Mouse (Mus musculus): Measurements from ENCODE around the gene Adm2.

The Adm2 gene

GRCm38 (mm10) chr15:89309962-89310498, 12.5 kb upstream of the Adm2 start:
- peak; percentile 89 for DNase-seq (ENCODE audit: low read depth, low spot score)

- DNase-seq (ENCODE audit: low read depth, low spot score) = no peak
Observed at GRCm38 (mm10) chr15:89313359-89313758, 9.2 kb upstream of the Adm2 start.

GRCm38 (mm10) chr15:89314107-89314506, 8.4 kb upstream of the Adm2 start:
- DNase-seq (ENCODE audit: low read depth, low spot score) = no peak

- no peak for DNase-seq (ENCODE audit: low read depth, low spot score)
Observed at GRCm38 (mm10) chr15:89314511-89315189, 7.9 kb upstream of the Adm2 start.

- peak; percentile 97 for DNase-seq (ENCODE audit: low read depth, low spot score)
Observed at GRCm38 (mm10) chr15:89315190-89315731, 7.3 kb upstream of the Adm2 start, which contains the start of gene Sbf1. Gene Sbf1, minus strand, starts transcription at chr15:89315311.

GRCm38 (mm10) chr15:89316146-89316545, 6.4 kb upstream of the Adm2 start:
- DNase-seq (ENCODE audit: low read depth, low spot score) = peak; percentile 68

- no peak for DNase-seq (ENCODE audit: low read depth, low spot score)
Observed at GRCm38 (mm10) chr15:89321264-89321663, 1.3 kb upstream of the Adm2 start.

GRCm38 (mm10) chr15:89323656-89324055, 1.1 kb downstream of the Adm2 start:
- DNase-seq (ENCODE audit: low read depth, low spot score) = no peak

GRCm38 (mm10) chr15:89326441-89326840, 3.9 kb downstream of the Adm2 start:
- no peak for DNase-seq (ENCODE audit: low read depth, low spot score)

- no peak for DNase-seq (ENCODE audit: low read depth, low spot score)
Observed at GRCm38 (mm10) chr15:89334271-89334670, 11.8 kb downstream of the Adm2 start, which contains the start of gene Miox. Gene Miox, plus strand, starts transcription at chr15:89334398.

- DNase-seq (ENCODE audit: low read depth, low spot score) = no peak
Observed at GRCm38 (mm10) chr15:89334774-89335537, 12.4 kb downstream of the Adm2 start.

- no peak for DNase-seq (ENCODE audit: low read depth, low spot score)
Observed at GRCm38 (mm10) chr15:89336422-89336821, 13.9 kb downstream of the Adm2 start.

- DNase-seq (ENCODE audit: low read depth, low spot score) = peak; percentile 84
Observed at GRCm38 (mm10) chr15:89339696-89340095, 17.2 kb downstream of the Adm2 start.

- DNase-seq (ENCODE audit: low read depth, low spot score) = peak; percentile 49
Observed at GRCm38 (mm10) chr15:89340136-89340535, 17.6 kb downstream of the Adm2 start.

GRCm38 (mm10) chr15:89341678-89342077, 19.2 kb downstream of the Adm2 start:
- DNase-seq (ENCODE audit: low read depth, low spot score) = no peak

GRCm38 (mm10) chr15:89343325-89343724, 20.8 kb downstream of the Adm2 start:
- no peak for DNase-seq (ENCODE audit: low read depth, low spot score)

GRCm38 (mm10) chr15:89350447-89350846, 27.9 kb downstream of the Adm2 start:
- DNase-seq (ENCODE audit: low read depth, low spot score) = no peak

- no peak for DNase-seq (ENCODE audit: low read depth, low spot score)
Observed at GRCm38 (mm10) chr15:89351302-89351701, 28.8 kb downstream of the Adm2 start.

- DNase-seq (ENCODE audit: low read depth, low spot score) = no peak
Observed at GRCm38 (mm10) chr15:89352054-89352453, 29.5 kb downstream of the Adm2 start.

- DNase-seq (ENCODE audit: low read depth, low spot score) = no peak
Observed at GRCm38 (mm10) chr15:89352795-89353194, 30.3 kb downstream of the Adm2 start.

- no peak for DNase-seq (ENCODE audit: low read depth, low spot score)
Observed at GRCm38 (mm10) chr15:89353837-89354236, 31.3 kb downstream of the Adm2 start.

- no peak for DNase-seq (ENCODE audit: low read depth, low spot score)
Observed at GRCm38 (mm10) chr15:89354455-89354854, 31.9 kb downstream of the Adm2 start.

Measured in A20 (cell line).